Mouse (Mus musculus) MEL (cell line): Measurements from ENCODE around the gene Spata17. TPM values are rescaled to one million over a fixed set of nuclear protein-coding genes. Genes with fewer than 3 reads are reported as not detected.

Source experiments
- DNase-seq: peaks from one replicate; pipeline ENCODE4 v3.0.0; 2011; ENCODE audit warnings: low read depth, low spot score
- H3K27ac ChIP-seq: 2 replicates; pipeline ENCODE4 v1.5.1; 2012; ENCODE audit warnings: low read depth, mild to moderate bottlenecking, control low read depth, low read length, moderate library complexity; ENCODE audit not compliant: control insufficient read depth
- H3K27me3 ChIP-seq, 2 experiments: fragments of 150-350 bp in 1 of 2; sonication (generic) in 1 of 2; 2 replicates each; pipeline ENCODE4 v1.6.1; 2012; ENCODE audit warnings: low read length in 2 of 2, mild to moderate bottlenecking in 2 of 2, improper control_type of control experiment in 1 of 2, moderate library complexity in 1 of 2; ENCODE audit not compliant: insufficient read depth in 2 of 2, control insufficient read depth in 1 of 2
- H3K36me3 ChIP-seq, 2 experiments: 2 replicates each; pipeline ENCODE4 v1.6.1; 2012 to 2014; ENCODE audit warnings: low read length in 2 of 2, improper control_type of control experiment in 1 of 2, inconsistent platforms in 1 of 2, mild to moderate bottlenecking in 1 of 2; ENCODE audit not compliant: insufficient read depth in 2 of 2, control insufficient read depth in 1 of 2
- H3K4me1 ChIP-seq, 2 experiments: fragments of 150-350 bp in 1 of 2; sonication (generic) in 1 of 2; 2 replicates each; pipeline ENCODE4 v1.6.1; 2012; ENCODE audit warnings: low read length in 2 of 2, improper control_type of control experiment in 1 of 2, mild to moderate bottlenecking in 1 of 2; ENCODE audit not compliant: insufficient read depth in 2 of 2, control insufficient read depth in 1 of 2
- H3K4me3 ChIP-seq, 2 experiments: fragments of 150-350 bp in 1 of 2; sonication (generic) in 1 of 2; 2 replicates each; pipeline ENCODE4 v1.5.1; 2012; ENCODE audit warnings: low read depth in 2 of 2, low read length in 2 of 2, mild to moderate bottlenecking in 2 of 2, moderate library complexity in 2 of 2, control low read depth in 1 of 2, improper control_type of control experiment in 1 of 2; ENCODE audit not compliant: control insufficient read depth in 1 of 2, insufficient read depth in 1 of 2
- H3K79me2 ChIP-seq: 2 replicates; pipeline ENCODE4 v1.6.1; 2012; ENCODE audit warnings: mild to moderate bottlenecking, low read length, moderate library complexity; ENCODE audit not compliant: control insufficient read depth, poor library complexity, insufficient read depth
- H3K9ac ChIP-seq: 2 replicates; pipeline ENCODE4 v1.6.1; 2012; ENCODE audit warnings: low read depth, mild to moderate bottlenecking, control low read depth, low read length, moderate library complexity; ENCODE audit not compliant: control insufficient read depth, poor library complexity, severe bottlenecking
- H3K9me3 ChIP-seq: fragments of 150-350 bp; sonication (generic); replicated peaks from 2 replicates; pipeline ENCODE4 v1.6.1; 2012; ENCODE audit warnings: mild to moderate bottlenecking, low read length, improper control_type of control experiment, moderate library complexity; ENCODE audit not compliant: insufficient read depth
- BHLHE40 ChIP-seq: IDR thresholded peaks from 2 replicates; pipeline ENCODE4 v1.6.1; 2012; ENCODE audit warnings: low read depth, mild to moderate bottlenecking, inconsistent platforms, low read length, improper control_type of control experiment, borderline replicate concordance
- CHD1 ChIP-seq: IDR thresholded peaks from 2 replicates; pipeline ENCODE4 v1.6.1; 2012; ENCODE audit warnings: low read depth, mild to moderate bottlenecking, inconsistent platforms, low read length, improper control_type of control experiment
- CHD2 ChIP-seq: IDR thresholded peaks from 2 replicates; pipeline ENCODE4 v1.6.1; 2011; ENCODE audit warnings: low read length, improper control_type of control experiment
- CTCF ChIP-seq, 3 experiments: IDR thresholded peaks in 2 of 3; conservative IDR thresholded peaks in 1 of 3; 2 replicates each; pipeline ENCODE4 v1.5.1; 2011 to 2012; ENCODE audit warnings: low read length in 3 of 3, low read depth in 2 of 3, mild to moderate bottlenecking in 2 of 3, improper control_type of control experiment in 1 of 3, inconsistent platforms in 1 of 3, mixed read lengths in 1 of 3, moderate library complexity in 1 of 3; ENCODE audit not compliant: control insufficient read depth in 1 of 3, insufficient read depth in 1 of 3, poor library complexity in 1 of 3, severe bottlenecking in 1 of 3
- E2F4 ChIP-seq: IDR thresholded peaks from 2 replicates; pipeline ENCODE4 v1.6.1; 2011; ENCODE audit warnings: low read depth, low read length, improper control_type of control experiment, borderline replicate concordance
- ELF1 ChIP-seq: IDR thresholded peaks from 2 replicates; pipeline ENCODE4 v1.6.1; 2014; ENCODE audit warnings: low read depth, mild to moderate bottlenecking, inconsistent platforms, low read length, improper control_type of control experiment, moderate library complexity
- ETS1 ChIP-seq: IDR thresholded peaks from 2 replicates; pipeline ENCODE4 v1.6.1; 2012; ENCODE audit warnings: low read depth, mild to moderate bottlenecking, inconsistent platforms, low read length, improper control_type of control experiment, moderate library complexity
- GABPA ChIP-seq: IDR thresholded peaks from 2 replicates; pipeline ENCODE4 v1.6.1; 2012; ENCODE audit warnings: low read depth, mild to moderate bottlenecking, inconsistent platforms, low read length, improper control_type of control experiment, moderate library complexity
- GATA1 ChIP-seq: IDR thresholded peaks from 2 replicates; pipeline ENCODE4 v1.6.1; 2011; ENCODE audit warnings: low read depth, low read length, improper control_type of control experiment
- HCFC1 ChIP-seq: IDR thresholded peaks from 2 replicates; pipeline ENCODE4 v1.6.1; 2012; ENCODE audit warnings: low read depth, mild to moderate bottlenecking, inconsistent platforms, low read length, improper control_type of control experiment, moderate library complexity
- JUND ChIP-seq: IDR thresholded peaks from 2 replicates; pipeline ENCODE4 v1.6.1; 2011; ENCODE audit warnings: low read depth, mild to moderate bottlenecking, improper control_type of control experiment, low read length
- KAT2A ChIP-seq: conservative IDR thresholded peaks from 2 replicates; pipeline ENCODE4 v1.6.1; 2012; ENCODE audit warnings: low read depth, low read length, improper control_type of control experiment, inconsistent platforms
- MAFK ChIP-seq: IDR thresholded peaks from 2 replicates; pipeline ENCODE4 v1.6.1; 2011; ENCODE audit warnings: low read depth, mild to moderate bottlenecking, low read length, improper control_type of control experiment, borderline replicate concordance
- MAX ChIP-seq: IDR thresholded peaks from 2 replicates; pipeline ENCODE4 v1.6.1; 2011; ENCODE audit warnings: low read length, improper control_type of control experiment
- MAZ ChIP-seq: IDR thresholded peaks from 2 replicates; pipeline ENCODE4 v1.6.1; 2012; ENCODE audit warnings: low read depth, mild to moderate bottlenecking, inconsistent platforms, low read length, improper control_type of control experiment
- MEF2A ChIP-seq: IDR thresholded peaks from 2 replicates; pipeline ENCODE4 v1.6.1; 2014; ENCODE audit warnings: low read depth, mild to moderate bottlenecking, inconsistent platforms, low read length, improper control_type of control experiment; ENCODE audit not compliant: poor library complexity, insufficient replicate concordance, severe bottlenecking; ENCODE audit errors: extremely low read depth
- MXI1 ChIP-seq: IDR thresholded peaks from 2 replicates; pipeline ENCODE4 v1.6.1; 2011; ENCODE audit warnings: mild to moderate bottlenecking, low read depth, low read length, improper control_type of control experiment
- MYB ChIP-seq: IDR thresholded peaks from 2 replicates; pipeline ENCODE4 v1.6.1; 2011; ENCODE audit warnings: mild to moderate bottlenecking, low read depth, low read length, improper control_type of control experiment
- MYC ChIP-seq: IDR thresholded peaks from 2 replicates; pipeline ENCODE4 v1.6.1; 2011; ENCODE audit warnings: low read depth, mild to moderate bottlenecking, low read length, improper control_type of control experiment, moderate library complexity
- NELFE ChIP-seq: IDR thresholded peaks from 2 replicates; pipeline ENCODE4 v1.6.1; 2011; ENCODE audit warnings: low read depth, low read length, improper control_type of control experiment
- NRF1 ChIP-seq: IDR thresholded peaks from 2 replicates; pipeline ENCODE4 v1.6.1; 2014; ENCODE audit warnings: low read depth, mild to moderate bottlenecking, inconsistent platforms, low read length, improper control_type of control experiment, moderate library complexity; ENCODE audit not compliant: poor library complexity, insufficient read depth, severe bottlenecking
- POLR2A ChIP-seq, 2 experiments: IDR thresholded peaks; 2 replicates each; pipeline ENCODE4 v1.6.1; 2011 to 2012; ENCODE audit warnings: low read length in 2 of 2, mild to moderate bottlenecking in 2 of 2, control low read depth in 1 of 2, improper control_type of control experiment in 1 of 2, low read depth in 1 of 2, moderate library complexity in 1 of 2; ENCODE audit not compliant: control insufficient read depth in 1 of 2, insufficient read depth in 1 of 2, poor library complexity in 1 of 2
- POLR2AphosphoS2 ChIP-seq: IDR thresholded peaks from 2 replicates; pipeline ENCODE4 v1.6.1; 2011; ENCODE audit warnings: low read length, improper control_type of control experiment
- RCOR1 ChIP-seq: IDR thresholded peaks from 2 replicates; pipeline ENCODE4 v1.6.1; 2012; ENCODE audit warnings: low read depth, mild to moderate bottlenecking, inconsistent platforms, low read length, improper control_type of control experiment
- SIN3A ChIP-seq: IDR thresholded peaks from 2 replicates; pipeline ENCODE4 v1.6.1; 2012; ENCODE audit warnings: low read length, improper control_type of control experiment, inconsistent platforms
- SMC3 ChIP-seq: IDR thresholded peaks from 2 replicates; pipeline ENCODE4 v1.6.1; 2011; ENCODE audit warnings: low read depth, low read length, improper control_type of control experiment
- TBP ChIP-seq: IDR thresholded peaks from 2 replicates; pipeline ENCODE4 v1.8.0; 2011; ENCODE audit warnings: low read depth, low read length, improper control_type of control experiment
- TCF12 ChIP-seq: IDR thresholded peaks from 2 replicates; pipeline ENCODE4 v1.6.1; 2014; ENCODE audit warnings: low read depth, mild to moderate bottlenecking, inconsistent platforms, low read length, improper control_type of control experiment, moderate library complexity
- UBTF ChIP-seq: IDR thresholded peaks from 2 replicates; pipeline ENCODE4 v1.6.1; 2012; ENCODE audit warnings: low read depth, mild to moderate bottlenecking, inconsistent platforms, low read length, improper control_type of control experiment, moderate library complexity, borderline replicate concordance; ENCODE audit not compliant: insufficient read depth
- USF1 ChIP-seq: IDR thresholded peaks from 2 replicates; pipeline ENCODE4 v1.6.1; 2014; ENCODE audit warnings: low read depth, mild to moderate bottlenecking, inconsistent platforms, low read length, improper control_type of control experiment, moderate library complexity
- USF2 ChIP-seq, 2 experiments: IDR thresholded peaks; 2 replicates each; pipeline ENCODE4 v1.6.1; 2011 to 2012; ENCODE audit warnings: improper control_type of control experiment in 2 of 2, low read length in 2 of 2, borderline replicate concordance in 1 of 2, inconsistent platforms in 1 of 2, low read depth in 1 of 2, mild to moderate bottlenecking in 1 of 2; ENCODE audit not compliant: insufficient read depth in 1 of 2
- ZC3H11A ChIP-seq: IDR thresholded peaks from 2 replicates; pipeline ENCODE4 v1.6.1; 2012; ENCODE audit warnings: low read depth, mild to moderate bottlenecking, inconsistent platforms, low read length, improper control_type of control experiment
- ZKSCAN1 ChIP-seq: IDR thresholded peaks from 2 replicates; pipeline ENCODE4 v1.6.1; 2012; ENCODE audit warnings: low read depth, mild to moderate bottlenecking, inconsistent platforms, low read length, improper control_type of control experiment, moderate library complexity
- ZMIZ1 ChIP-seq: IDR thresholded peaks from 2 replicates; pipeline ENCODE4 v1.6.1; 2012; ENCODE audit warnings: low read depth, mild to moderate bottlenecking, inconsistent platforms, low read length, improper control_type of control experiment, moderate library complexity
- polyA plus RNA-seq, 2 experiments: library from polyadenylated mRNA; stranded (reverse) in 1 of 2; unstranded in 1 of 2; fragments of >175 nt in 1 of 2; fragments of >200 nt in 1 of 2; gene quantifications; 2 replicates each; pipeline versions ENCODE4 v1.2.1 to v1.2.4; 2012; ENCODE audit warnings: low replicate concordance in 2 of 2, low read depth in 1 of 2; ENCODE audit not compliant: insufficient read length in 2 of 2, insufficient read depth in 1 of 2, missing spikeins in 1 of 2
- total RNA-seq: library from RNA; depleted of rRNA; stranded (reverse); fragments of 300-350 nt; gene quantifications from 2 replicates; pipeline ENCODE4 v1.2.3, GENCODE M21; 2012; rRNA removed

Spata17 gene
- not detected in 2 replicates for total RNA-seq
- polyA plus RNA-seq, result under 1 TPM in 1 of 2 experiments, not detected in 1; 0.13 TPM

DNA sequence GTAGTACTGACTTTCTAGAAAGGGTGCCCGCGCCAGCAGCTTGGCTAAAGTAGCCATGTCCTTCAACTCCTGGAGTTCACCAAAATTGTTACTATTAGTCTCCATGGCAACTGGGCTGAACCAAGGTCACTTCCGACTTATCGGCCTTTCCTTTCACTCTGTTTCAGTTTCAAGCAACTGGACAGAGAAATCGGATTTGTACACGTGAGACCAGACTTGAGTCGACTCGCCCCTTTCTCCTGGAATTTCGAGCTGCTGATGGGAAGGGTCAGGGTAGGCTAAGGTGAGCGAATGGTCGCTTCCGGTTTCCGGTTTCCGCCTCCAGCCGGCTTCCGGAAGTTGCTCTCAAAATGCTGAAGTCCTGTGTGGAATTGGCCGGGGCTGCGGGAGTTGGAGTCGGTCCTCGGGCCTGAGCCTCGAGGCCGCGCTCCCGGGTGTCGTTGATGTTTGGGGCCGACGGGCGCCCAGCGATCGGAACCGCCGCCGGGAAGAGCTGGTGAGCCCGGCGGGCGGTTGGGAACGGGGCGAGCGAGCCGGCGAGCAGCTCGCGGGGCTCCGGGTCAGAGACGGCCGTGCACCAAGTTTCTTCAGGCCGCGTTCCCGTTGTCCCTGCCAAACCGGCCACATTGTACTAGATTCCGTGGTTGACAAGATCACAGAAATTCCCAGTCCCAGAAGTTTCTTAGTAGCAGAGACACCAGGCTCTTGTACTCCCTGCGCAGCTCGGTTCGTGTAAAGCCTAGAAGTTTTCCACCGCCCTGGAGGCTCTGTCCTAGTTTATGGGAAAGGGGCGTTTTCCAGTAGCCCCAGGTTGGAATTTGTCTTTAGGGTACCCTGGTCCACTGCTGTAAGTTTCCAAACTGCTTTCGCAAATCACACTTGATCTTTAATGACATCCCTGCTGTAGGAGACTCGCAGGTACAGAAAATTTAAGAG, at the start of gene Spata17, which contains the start of gene Gpatch2:
Gene Spata17 (minus strand): TSS at position 285 of the 936 bp plus-strand sequence.
Gene Gpatch2 (plus strand): TSS at position 328 of the 936 bp plus-strand sequence.
- Histone ChIP-seq H3K27me3 (no peaks in the 10 kb centered on the region), H3K36me3 (peaks cover 0 to 16% of the 10 kb centered on the region in 2 experiments; a peak in 2 of 4 replicates), H3K9me3 (no peaks in the 10 kb centered on the region), H3K4me1 (peaks cover 0 to 4% of the 10 kb centered on the region in 2 experiments; a peak in 2 of 4 replicates), H3K9ac (peak within 1 kb of the TSS; percentile 91), H3K27ac (peak within 1 kb of the TSS; percentile 78), H3K79me2 (peaks cover 10% of the 10 kb centered on the region), H3K4me3 (peak within 1 kb of the TSS; percentile 83)
- peak; percentile 91 for DNase-seq
- TF ChIP-seq SMC3 (no peak), ZMIZ1 (peak; percentile 79; the same call in 1 of the 2 replicates), MYC (no peak), CHD1 (peak; percentile 99), POLR2AphosphoS2 (peak; percentile 48; the same call in 1 of the 2 replicates), ETS1 (no peak), TCF12 (peak; percentile 57; the same call in 1 of the 2 replicates), USF2 (IDR thresholded peaks at IDR 0.05; ENCODE audit: borderline replicate concordance in 1 of 2, insufficient read depth in 1 of 2, low read depth in 1 of 2, low read length in 2 of 2) (no peak), MAZ (no peak), NRF1 (no peak), TBP (peak; percentile 78), MAFK (no peak), GATA1 (peak; percentile 45), NELFE (peak; percentile 85), CTCF (IDR thresholded peaks at IDR 0.05 in 2 of 3, conservative IDR thresholded peaks at IDR 0.05 in 1 of 3; ENCODE audit: control insufficient read depth in 1 of 3, insufficient read depth in 1 of 3, low read depth in 2 of 3, low read length in 3 of 3, poor library complexity in 1 of 3, severe bottlenecking in 1 of 3) (no peak), JUND (no peak), CHD2 (no peak), USF1 (no peak), UBTF (no peak), SIN3A (peak; percentile 96), GABPA (no peak), MYB (no peak), ELF1 (peak; percentile 91), RCOR1 (no peak), ZKSCAN1 (no peak), BHLHE40 (0 out of 2 replicates have a peak, but pooled peaks have one; percentile 28), KAT2A (peak; percentile 36; the same call in 1 of the 2 replicates), E2F4 (0 out of 2 replicates have a peak, but pooled peaks have one; percentile 16), MXI1 (peak; percentile 84), ZC3H11A (no peak), MEF2A (no peak), POLR2A (IDR thresholded peaks at IDR 0.05; ENCODE audit: control insufficient read depth in 1 of 2, insufficient read depth in 1 of 2, low read depth in 1 of 2, low read length in 2 of 2, poor library complexity in 1 of 2) (peak; percentile 60 to 85), HCFC1 (peak; percentile 86), MAX (0 out of 2 replicates have a peak, but pooled peaks have one; percentile 21)
